Mouse (Mus musculus) MEL (cell line): ENCODE measurements around the gene Gm5108. TPM values are rescaled to one million over a fixed set of nuclear protein-coding genes. Genes with fewer than 3 reads are reported as not detected.

Experiments used
- DNase-seq: peaks from one replicate; pipeline ENCODE4 v3.0.0; 2011; ENCODE audit warnings: low read depth, low spot score
- H3K27ac ChIP-seq: 2 replicates; pipeline ENCODE4 v1.5.1; 2012; ENCODE audit warnings: low read depth, mild to moderate bottlenecking, control low read depth, low read length, moderate library complexity; ENCODE audit not compliant: control insufficient read depth
- H3K27me3 ChIP-seq, 2 experiments: fragments of 150-350 bp in 1 of 2; sonication (generic) in 1 of 2; 2 replicates each; pipeline ENCODE4 v1.6.1; 2012; ENCODE audit warnings: low read length in 2 of 2, mild to moderate bottlenecking in 2 of 2, improper control_type of control experiment in 1 of 2, moderate library complexity in 1 of 2; ENCODE audit not compliant: insufficient read depth in 2 of 2, control insufficient read depth in 1 of 2
- H3K36me3 ChIP-seq, 2 experiments: 2 replicates each; pipeline ENCODE4 v1.6.1; 2012 to 2014; ENCODE audit warnings: low read length in 2 of 2, improper control_type of control experiment in 1 of 2, inconsistent platforms in 1 of 2, mild to moderate bottlenecking in 1 of 2; ENCODE audit not compliant: insufficient read depth in 2 of 2, control insufficient read depth in 1 of 2
- H3K4me1 ChIP-seq, 2 experiments: fragments of 150-350 bp in 1 of 2; sonication (generic) in 1 of 2; 2 replicates each; pipeline ENCODE4 v1.6.1; 2012; ENCODE audit warnings: low read length in 2 of 2, improper control_type of control experiment in 1 of 2, mild to moderate bottlenecking in 1 of 2; ENCODE audit not compliant: insufficient read depth in 2 of 2, control insufficient read depth in 1 of 2
- H3K4me3 ChIP-seq, 2 experiments: fragments of 150-350 bp in 1 of 2; sonication (generic) in 1 of 2; 2 replicates each; pipeline ENCODE4 v1.5.1; 2012; ENCODE audit warnings: low read depth in 2 of 2, low read length in 2 of 2, mild to moderate bottlenecking in 2 of 2, moderate library complexity in 2 of 2, control low read depth in 1 of 2, improper control_type of control experiment in 1 of 2; ENCODE audit not compliant: control insufficient read depth in 1 of 2, insufficient read depth in 1 of 2
- H3K79me2 ChIP-seq: 2 replicates; pipeline ENCODE4 v1.6.1; 2012; ENCODE audit warnings: mild to moderate bottlenecking, low read length, moderate library complexity; ENCODE audit not compliant: control insufficient read depth, poor library complexity, insufficient read depth
- H3K9ac ChIP-seq: 2 replicates; pipeline ENCODE4 v1.6.1; 2012; ENCODE audit warnings: low read depth, mild to moderate bottlenecking, control low read depth, low read length, moderate library complexity; ENCODE audit not compliant: control insufficient read depth, poor library complexity, severe bottlenecking
- H3K9me3 ChIP-seq: fragments of 150-350 bp; sonication (generic); replicated peaks from 2 replicates; pipeline ENCODE4 v1.6.1; 2012; ENCODE audit warnings: mild to moderate bottlenecking, low read length, improper control_type of control experiment, moderate library complexity; ENCODE audit not compliant: insufficient read depth
- BHLHE40 ChIP-seq: IDR thresholded peaks from 2 replicates; pipeline ENCODE4 v1.6.1; 2012; ENCODE audit warnings: low read depth, mild to moderate bottlenecking, inconsistent platforms, low read length, improper control_type of control experiment, borderline replicate concordance
- CHD1 ChIP-seq: IDR thresholded peaks from 2 replicates; pipeline ENCODE4 v1.6.1; 2012; ENCODE audit warnings: low read depth, mild to moderate bottlenecking, inconsistent platforms, low read length, improper control_type of control experiment
- CHD2 ChIP-seq: IDR thresholded peaks from 2 replicates; pipeline ENCODE4 v1.6.1; 2011; ENCODE audit warnings: low read length, improper control_type of control experiment
- CTCF ChIP-seq, 3 experiments: IDR thresholded peaks in 2 of 3; conservative IDR thresholded peaks in 1 of 3; 2 replicates each; pipeline ENCODE4 v1.5.1; 2011 to 2012; ENCODE audit warnings: low read length in 3 of 3, low read depth in 2 of 3, mild to moderate bottlenecking in 2 of 3, improper control_type of control experiment in 1 of 3, inconsistent platforms in 1 of 3, mixed read lengths in 1 of 3, moderate library complexity in 1 of 3; ENCODE audit not compliant: control insufficient read depth in 1 of 3, insufficient read depth in 1 of 3, poor library complexity in 1 of 3, severe bottlenecking in 1 of 3
- EP300 ChIP-seq, 2 experiments: IDR thresholded peaks; 2 replicates each; pipeline ENCODE4 v1.6.1; 2011; ENCODE audit warnings: improper control_type of control experiment in 2 of 2, low read length in 2 of 2, low read depth in 1 of 2, mild to moderate bottlenecking in 1 of 2
- ETS1 ChIP-seq: IDR thresholded peaks from 2 replicates; pipeline ENCODE4 v1.6.1; 2012; ENCODE audit warnings: low read depth, mild to moderate bottlenecking, inconsistent platforms, low read length, improper control_type of control experiment, moderate library complexity
- GATA1 ChIP-seq: IDR thresholded peaks from 2 replicates; pipeline ENCODE4 v1.6.1; 2011; ENCODE audit warnings: low read depth, low read length, improper control_type of control experiment
- JUND ChIP-seq: IDR thresholded peaks from 2 replicates; pipeline ENCODE4 v1.6.1; 2011; ENCODE audit warnings: low read depth, mild to moderate bottlenecking, improper control_type of control experiment, low read length
- KAT2A ChIP-seq: conservative IDR thresholded peaks from 2 replicates; pipeline ENCODE4 v1.6.1; 2012; ENCODE audit warnings: low read depth, low read length, improper control_type of control experiment, inconsistent platforms
- MAX ChIP-seq: IDR thresholded peaks from 2 replicates; pipeline ENCODE4 v1.6.1; 2011; ENCODE audit warnings: low read length, improper control_type of control experiment
- MAZ ChIP-seq: IDR thresholded peaks from 2 replicates; pipeline ENCODE4 v1.6.1; 2012; ENCODE audit warnings: low read depth, mild to moderate bottlenecking, inconsistent platforms, low read length, improper control_type of control experiment
- MEF2A ChIP-seq: IDR thresholded peaks from 2 replicates; pipeline ENCODE4 v1.6.1; 2014; ENCODE audit warnings: low read depth, mild to moderate bottlenecking, inconsistent platforms, low read length, improper control_type of control experiment; ENCODE audit not compliant: poor library complexity, insufficient replicate concordance, severe bottlenecking; ENCODE audit errors: extremely low read depth
- NRF1 ChIP-seq: IDR thresholded peaks from 2 replicates; pipeline ENCODE4 v1.6.1; 2014; ENCODE audit warnings: low read depth, mild to moderate bottlenecking, inconsistent platforms, low read length, improper control_type of control experiment, moderate library complexity; ENCODE audit not compliant: poor library complexity, insufficient read depth, severe bottlenecking
- POLR2AphosphoS2 ChIP-seq: IDR thresholded peaks from 2 replicates; pipeline ENCODE4 v1.6.1; 2011; ENCODE audit warnings: low read length, improper control_type of control experiment
- RAD21 ChIP-seq: IDR thresholded peaks from 2 replicates; pipeline ENCODE4 v1.6.1; 2011; ENCODE audit warnings: mild to moderate bottlenecking, low read depth, low read length, improper control_type of control experiment
- TCF12 ChIP-seq: IDR thresholded peaks from 2 replicates; pipeline ENCODE4 v1.6.1; 2014; ENCODE audit warnings: low read depth, mild to moderate bottlenecking, inconsistent platforms, low read length, improper control_type of control experiment, moderate library complexity
- UBTF ChIP-seq: IDR thresholded peaks from 2 replicates; pipeline ENCODE4 v1.6.1; 2012; ENCODE audit warnings: low read depth, mild to moderate bottlenecking, inconsistent platforms, low read length, improper control_type of control experiment, moderate library complexity, borderline replicate concordance; ENCODE audit not compliant: insufficient read depth
- USF2 ChIP-seq, 2 experiments: IDR thresholded peaks; 2 replicates each; pipeline ENCODE4 v1.6.1; 2011 to 2012; ENCODE audit warnings: improper control_type of control experiment in 2 of 2, low read length in 2 of 2, borderline replicate concordance in 1 of 2, inconsistent platforms in 1 of 2, low read depth in 1 of 2, mild to moderate bottlenecking in 1 of 2; ENCODE audit not compliant: insufficient read depth in 1 of 2
- ZC3H11A ChIP-seq: IDR thresholded peaks from 2 replicates; pipeline ENCODE4 v1.6.1; 2012; ENCODE audit warnings: low read depth, mild to moderate bottlenecking, inconsistent platforms, low read length, improper control_type of control experiment
- ZKSCAN1 ChIP-seq: IDR thresholded peaks from 2 replicates; pipeline ENCODE4 v1.6.1; 2012; ENCODE audit warnings: low read depth, mild to moderate bottlenecking, inconsistent platforms, low read length, improper control_type of control experiment, moderate library complexity
- ZMIZ1 ChIP-seq: IDR thresholded peaks from 2 replicates; pipeline ENCODE4 v1.6.1; 2012; ENCODE audit warnings: low read depth, mild to moderate bottlenecking, inconsistent platforms, low read length, improper control_type of control experiment, moderate library complexity
- ZNF384 ChIP-seq: IDR thresholded peaks from 2 replicates; pipeline ENCODE4 v1.6.1; 2012; ENCODE audit warnings: low read depth, mild to moderate bottlenecking, inconsistent platforms, low read length, improper control_type of control experiment
- polyA plus RNA-seq, 2 experiments: library from polyadenylated mRNA; stranded (reverse) in 1 of 2; unstranded in 1 of 2; fragments of >175 nt in 1 of 2; fragments of >200 nt in 1 of 2; gene quantifications; 2 replicates each; pipeline versions ENCODE4 v1.2.1 to v1.2.4; 2012; ENCODE audit warnings: low replicate concordance in 2 of 2, low read depth in 1 of 2; ENCODE audit not compliant: insufficient read length in 2 of 2, insufficient read depth in 1 of 2, missing spikeins in 1 of 2
- total RNA-seq: library from RNA; depleted of rRNA; stranded (reverse); fragments of 300-350 nt; gene quantifications from 2 replicates; pipeline ENCODE4 v1.2.3, GENCODE M21; 2012

The Gm5108 gene
- total and polyA plus RNA-seq, 3 experiments, result not detected

GRCm38 (mm10) chr5:68004419-68004818 is 63.0 kb downstream of the Gm5108 start:
- TF ChIP-seq ETS1, result no peak
- TF ChIP-seq CHD1, result no peak
- no peak for TF ChIP-seq ZMIZ1
- no peak for TF ChIP-seq CHD2
- no peak for TF ChIP-seq MEF2A
- no peak for TF ChIP-seq KAT2A
- no peak for TF ChIP-seq POLR2AphosphoS2
- Histone ChIP-seq H3K4me1 (no peaks in the 10 kb centered on the region), H3K27me3 (no peaks in the 10 kb centered on the region; a peak in 1 of 4 replicates), H3K36me3 (no peaks in the 10 kb centered on the region), H3K9me3 (no peaks in the 10 kb centered on the region), H3K27ac (no peak overlapping the region), H3K9ac (no peak overlapping the region), H3K79me2 (no peaks in the 10 kb centered on the region), H3K4me3 (no peak overlapping the region)
- DNase-seq, result no peak

GRCm38 (mm10) chr5:68007074-68007473 is 65.6 kb downstream of the Gm5108 start:
- Histone ChIP-seq H3K4me3 (no peak overlapping the region), H3K4me1 (no peaks in the 10 kb centered on the region), H3K36me3 (no peaks in the 10 kb centered on the region), H3K9me3 (no peaks in the 10 kb centered on the region), H3K9ac (no peak overlapping the region), H3K27me3 (no peaks in the 10 kb centered on the region; a peak in 1 of 4 replicates), H3K79me2 (no peaks in the 10 kb centered on the region), H3K27ac (no peak overlapping the region)
- TF ChIP-seq NRF1 (no peak), CHD2 (no peak), MAZ (no peak), BHLHE40 (no peak), JUND (no peak), ZMIZ1 (no peak), GATA1 (no peak), EP300 (IDR thresholded peaks at IDR 0.05; ENCODE audit: low read depth in 1 of 2, low read length in 2 of 2) (no peak), MEF2A (no peak), CTCF (IDR thresholded peaks at IDR 0.05 in 2 of 3, conservative IDR thresholded peaks at IDR 0.05 in 1 of 3; ENCODE audit: control insufficient read depth in 1 of 3, insufficient read depth in 1 of 3, low read depth in 2 of 3, low read length in 3 of 3, poor library complexity in 1 of 3, severe bottlenecking in 1 of 3) (no peak), ZKSCAN1 (no peak), ZNF384 (no peak), TCF12 (no peak), KAT2A (no peak), MAX (no peak), ETS1 (no peak), USF2 (IDR thresholded peaks at IDR 0.05; ENCODE audit: borderline replicate concordance in 1 of 2, insufficient read depth in 1 of 2, low read depth in 1 of 2, low read length in 2 of 2) (no peak), RAD21 (no peak), ZC3H11A (no peak), UBTF (no peak)
- DNase-seq, result no peak
